Mouse (Mus musculus) embryonic fibroblast, embryonic 13.5 days (primary cell): ENCODE data around the gene Upk2. TPM values are rescaled to one million over a fixed set of nuclear protein-coding genes. Genes with fewer than 3 reads are reported as not detected.
"Not testable (repeated sequence)": the region's sequence is repeated elsewhere in the genome, so short reads cannot be mapped to it uniquely, and the experiment has no call there.

Experiments used
- H3K27ac ChIP-seq: 2 replicates; pipeline ENCODE4 v1.5.1; 2012; ENCODE audit warnings: low read length, control low read depth, inconsistent platforms; ENCODE audit not compliant: insufficient read depth
- H3K4me1 ChIP-seq: 2 replicates; pipeline ENCODE4 v1.6.1; 2011; ENCODE audit warnings: low read length; ENCODE audit not compliant: control insufficient read depth, insufficient read depth
- H3K4me3 ChIP-seq: 2 replicates; pipeline ENCODE4 v1.5.1; 2011; ENCODE audit warnings: mild to moderate bottlenecking, control low read depth, low read length; ENCODE audit not compliant: insufficient read depth
- CTCF ChIP-seq: IDR thresholded peaks from 2 replicates; pipeline ENCODE4 v1.5.1; 2011; ENCODE audit warnings: mild to moderate bottlenecking, control low read depth, low read length, moderate library complexity, borderline replicate concordance; ENCODE audit not compliant: insufficient read depth
- POLR2A ChIP-seq: IDR thresholded peaks from 2 replicates; pipeline ENCODE4 v1.6.1; 2011; ENCODE audit warnings: low read depth, mild to moderate bottlenecking, control low read depth, low read length, moderate library complexity
- polyA plus RNA-seq: library from polyadenylated mRNA; stranded (reverse); fragments of >200 nt; gene quantifications from 2 replicates; pipeline ENCODE4 v1.2.4, GENCODE M21; 2011; ENCODE audit warnings: low read depth; ENCODE audit not compliant: missing spikeins, insufficient read length

Upk2 gene
- polyA plus RNA-seq, 1 experiment = not detected

- Histone ChIP-seq H3K4me3 (no peak overlapping the region), H3K4me1 (no peaks in the 10 kb centered on the region), H3K27ac (no peak overlapping the region)
- TF ChIP-seq CTCF = no peak
- no peak for TF ChIP-seq POLR2A
Measured at GRCm38 (mm10) chr9:44473184-44473583, 18.4 kb upstream of the Upk2 start.

DNA sequence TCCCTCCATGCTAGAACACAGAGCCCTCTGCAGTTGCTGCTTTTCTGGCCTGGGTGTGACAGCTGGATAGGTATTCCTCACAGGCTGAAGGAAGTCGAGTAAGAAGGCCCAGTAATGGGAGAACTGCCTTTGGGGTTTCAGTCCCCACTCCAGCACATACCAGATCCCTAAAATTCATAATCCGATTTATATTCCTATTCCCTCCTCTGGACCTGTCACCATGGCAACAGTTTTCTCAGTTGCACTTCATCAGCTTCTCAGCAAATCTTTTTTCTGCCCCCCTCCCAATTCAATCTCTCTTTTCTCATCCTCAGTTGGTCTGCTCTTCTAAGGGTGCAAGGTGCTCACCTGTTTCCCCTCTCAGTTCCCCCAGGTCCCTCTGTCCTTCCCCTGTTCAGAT is 14.0 kb upstream of the Upk2 start:
- TF ChIP-seq POLR2A (no peak), CTCF (no peak)
- Histone ChIP-seq H3K27ac (no peak overlapping the region), H3K4me3 (no peak overlapping the region), H3K4me1 (no peaks in the 10 kb centered on the region)

GRCm38 (mm10) chr9:44468224-44468623 is 13.4 kb upstream of the Upk2 start:
- no peak overlapping the region for H3K4me3 ChIP-seq
- no peaks in the 10 kb centered on the region for H3K4me1 ChIP-seq
- no peak for TF ChIP-seq POLR2A
- TF ChIP-seq CTCF = no peak
- H3K27ac ChIP-seq = no peak overlapping the region

GRCm38 (mm10) chr9:44461950-44462349 is 7.2 kb upstream of the Upk2 start:
- no peak overlapping the region for H3K27ac ChIP-seq
- no peak overlapping the region for H3K4me3 ChIP-seq
- H3K4me1 ChIP-seq = no peaks in the 10 kb centered on the region
- TF ChIP-seq CTCF (no peak), POLR2A (no peak)

- no peak overlapping the region for H3K27ac ChIP-seq
Measured at GRCm38 (mm10) chr9:44457035-44457742, 2.4 kb upstream of the Upk2 start.

DNA sequence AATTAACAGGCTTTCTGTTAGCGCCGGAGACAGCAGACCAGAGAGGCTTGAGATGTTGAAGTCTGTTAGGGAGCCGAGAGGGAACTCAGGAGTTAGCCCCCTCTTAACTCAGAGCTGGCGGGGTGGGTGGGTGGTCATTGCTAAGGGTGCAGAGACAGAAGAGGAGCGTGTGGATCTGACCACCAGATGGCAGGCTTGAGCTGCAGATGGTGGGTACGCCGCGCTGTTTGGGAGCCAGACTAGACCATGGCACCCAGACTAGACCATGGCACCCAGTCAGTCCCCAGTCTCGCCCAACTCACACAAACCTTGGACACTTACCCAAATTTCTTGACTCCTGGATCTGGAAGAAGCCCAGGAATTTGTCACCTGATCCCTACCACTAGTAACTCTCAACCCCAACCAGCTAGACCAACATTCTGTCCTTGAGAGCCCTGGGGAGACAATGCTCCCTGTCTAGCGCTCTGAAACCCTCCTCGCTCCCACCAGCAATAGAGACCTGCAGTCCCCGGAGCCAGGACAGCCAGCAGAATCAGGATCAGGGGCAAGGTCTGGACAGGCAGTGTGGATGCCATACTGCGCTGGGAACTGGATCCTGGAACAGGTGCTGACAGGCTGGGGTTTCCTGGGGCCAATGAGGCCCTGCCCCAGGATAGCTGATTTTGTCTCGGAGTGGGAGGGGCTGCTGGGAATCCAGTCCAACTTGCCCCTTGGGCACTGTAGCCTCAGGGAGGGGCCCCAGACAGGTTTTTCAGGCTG is 465 bp downstream of the Upk2 start:
- Histone ChIP-seq H3K27ac (no peak overlapping the region), H3K4me3 (no peak overlapping the region), H3K4me1 (no peaks in the 10 kb centered on the region)
- TF ChIP-seq POLR2A (no peak), CTCF (peak; percentile 99)

More at GRCm38 (mm10) chr9:44457035-44457742, 2.4 kb upstream of the Upk2 start:
- TF ChIP-seq POLR2A = no peak
- TF ChIP-seq CTCF = no peak
- Histone ChIP-seq H3K4me1 (no peaks in the 10 kb centered on the region), H3K4me3 (no peak overlapping the region)

DNA sequence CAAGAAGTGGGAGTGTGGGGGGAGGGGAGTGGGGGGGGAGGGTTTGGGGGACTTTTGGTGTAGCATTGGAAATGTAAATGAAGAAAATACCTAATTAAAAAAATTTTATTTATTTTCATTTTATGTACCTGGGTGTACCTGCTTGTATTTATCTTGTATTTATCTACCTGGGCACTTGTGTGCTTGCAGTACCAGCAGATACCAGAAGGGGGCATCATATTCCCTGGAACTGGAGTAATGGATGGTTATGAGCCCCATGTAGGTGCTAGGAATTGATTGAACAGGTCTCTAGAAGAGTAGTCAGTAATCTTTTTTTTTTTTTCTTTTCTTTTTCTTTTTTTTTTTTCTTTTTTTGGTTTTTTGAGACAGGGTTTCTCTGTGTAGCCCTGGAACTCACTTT is 4.4 kb downstream of the Upk2 start:
- no peaks in the 10 kb centered on the region for H3K4me1 ChIP-seq
- TF ChIP-seq POLR2A (no peak), CTCF (no peak)
- H3K27ac ChIP-seq = no peak overlapping the region
- H3K4me3 ChIP-seq = no peak overlapping the region

DNA sequence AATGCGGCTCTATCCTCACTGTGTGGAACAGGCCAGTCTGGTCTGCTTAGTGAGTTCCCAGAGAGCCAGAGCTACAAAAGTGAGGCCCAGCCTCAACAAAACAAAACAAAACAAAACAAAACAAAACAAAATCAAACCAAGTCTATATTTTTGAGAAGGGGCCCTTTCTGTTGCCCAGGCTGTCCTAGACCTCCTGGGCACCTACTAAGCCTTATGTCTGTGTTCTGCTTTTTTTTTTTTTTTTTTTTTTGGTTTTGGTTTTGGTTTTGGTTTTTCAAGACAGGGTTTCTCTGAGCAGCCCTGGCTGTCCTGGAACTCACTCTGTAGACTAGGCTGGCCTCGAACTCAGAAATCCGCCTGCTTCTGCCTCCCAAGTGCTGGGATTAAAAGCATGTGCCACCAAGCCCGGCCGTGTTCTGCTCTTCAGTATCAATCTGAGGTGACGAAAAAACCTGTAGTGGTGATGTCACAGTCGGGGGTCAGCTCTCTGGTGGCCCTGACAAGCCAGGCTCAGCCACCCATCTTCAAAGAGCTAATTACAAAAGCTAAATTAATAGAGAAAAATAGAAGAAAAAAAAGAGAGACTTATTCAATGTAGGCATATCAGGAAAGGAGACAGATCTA is 10.3 kb downstream of the Upk2 start:
- H3K27ac ChIP-seq, H3K4me1 ChIP-seq, H3K4me3 ChIP-seq: not testable (repeated sequence)

DNA sequence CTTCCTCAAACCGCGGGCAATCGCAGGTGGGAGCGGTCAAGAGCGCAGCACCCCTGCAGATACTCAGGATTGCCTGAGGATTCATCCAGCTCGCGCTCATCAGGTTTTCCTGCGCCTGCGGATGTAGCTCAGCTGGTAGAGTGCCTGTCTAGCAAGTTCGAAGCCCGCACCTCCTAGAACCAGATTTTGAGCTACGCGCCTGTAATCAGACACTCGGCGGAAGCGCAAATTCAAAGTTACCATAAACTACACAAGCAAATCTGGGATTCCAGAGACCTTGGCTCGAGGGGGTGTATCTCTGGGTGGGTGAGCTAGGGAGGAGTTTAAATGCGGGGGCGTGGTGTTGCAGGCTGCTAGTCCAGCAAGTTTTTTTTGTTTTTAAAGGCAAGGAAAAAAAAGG is 13.8 kb downstream of the Upk2 start, which contains the start of gene Foxr1:
TSS of gene Foxr1 (minus strand) at position 176 of the 400 bp plus-strand sequence.
- no peak within 1 kb of the TSS for H3K4me3 ChIP-seq
- H3K27ac ChIP-seq = no peak within 1 kb of the TSS
- H3K4me1 ChIP-seq = no peaks in the 10 kb centered on the region
- TF ChIP-seq POLR2A = no peak
- no peak for TF ChIP-seq CTCF

DNA sequence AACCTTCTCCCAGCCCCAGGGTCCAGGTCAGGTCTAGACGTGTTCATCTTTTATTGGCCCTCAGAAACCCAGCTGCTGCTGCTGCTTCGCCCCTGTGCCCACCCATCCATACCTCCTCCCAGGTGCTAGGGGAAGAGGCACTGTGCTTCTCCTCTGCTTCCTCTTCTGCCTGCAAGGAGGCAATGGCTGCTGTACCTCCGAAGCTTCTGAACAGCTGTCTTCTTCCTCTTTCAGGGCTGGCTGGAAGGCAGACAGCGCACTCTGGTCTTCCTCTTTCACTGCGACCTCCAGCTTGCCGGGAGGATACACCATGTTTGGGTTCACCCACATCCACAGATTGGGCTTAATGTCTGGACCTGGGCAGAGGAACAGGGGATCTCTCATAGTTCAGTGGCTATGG is 19.0 kb downstream of the Upk2 start:
- H3K4me3 ChIP-seq = no peak overlapping the region
- no peak for TF ChIP-seq POLR2A
- no peak for TF ChIP-seq CTCF
- no peaks in the 10 kb centered on the region for H3K4me1 ChIP-seq
- no peak overlapping the region for H3K27ac ChIP-seq
